Mouse (Mus musculus) lung, adult 18-20 months (tissue): ENCODE measurements at regions not wholly inside any gene's neighbourhood (a gene's known extent, or its start where the extent isn't known, plus 50 kb on each side); places are given as distances from the start of the nearest gene placed in this dataset.

ENCODE experiments used
- DNase-seq, 2 experiments: peaks; one replicate each; pipeline ENCODE4 v3.0.0; 2022; ENCODE audit warnings: mixed read lengths in 2 of 2

- DNase-seq = peak; percentile 46 to 73
Measured at GRCm38 (mm10) chr15:6934564-6934980, 59.8 kb upstream of the Osmr start.

GRCm38 (mm10) chr15:6941491-6941890 is 66.7 kb upstream of the Osmr start:
- no peak for DNase-seq

- DNase-seq = peak in 1 of 2 experiments; percentile 14
Measured at GRCm38 (mm10) chr15:6949236-6949635, 74.5 kb upstream of the Osmr start.

- no peak for DNase-seq
Measured at GRCm38 (mm10) chr15:6949686-6950085, 74.9 kb upstream of the Osmr start.

GRCm38 (mm10) chr15:6950503-6950902 is 75.7 kb upstream of the Osmr start:
- DNase-seq = no peak

GRCm38 (mm10) chr15:6953556-6953955 is 78.8 kb upstream of the Osmr start:
- DNase-seq = no peak

- peak; percentile 21 to 44 for DNase-seq
Measured at GRCm38 (mm10) chr15:6953970-6954791, 79.4 kb upstream of the Osmr start.

GRCm38 (mm10) chr15:6959911-6960310 is 85.1 kb upstream of the Osmr start:
- DNase-seq = no peak

- no peak for DNase-seq
Measured at GRCm38 (mm10) chr15:6960753-6961746, 86.3 kb upstream of the Osmr start.

GRCm38 (mm10) chr15:6964635-6965034 is 89.9 kb upstream of the Osmr start:
- peak in 1 of 2 experiments; percentile 24 for DNase-seq

GRCm38 (mm10) chr15:6965446-6965845 is 90.7 kb upstream of the Osmr start:
- DNase-seq = no peak

- DNase-seq = no peak
Measured at GRCm38 (mm10) chr15:6974410-6974809, 99.6 kb upstream of the Osmr start.

- no peak for DNase-seq
Measured at GRCm38 (mm10) chr15:6981430-6981829, 106.7 kb upstream of the Osmr start.

- DNase-seq = no peak
Measured at GRCm38 (mm10) chr15:6983320-6983719, 107.1 kb upstream of the Lifr start.

- DNase-seq = no peak
Measured at GRCm38 (mm10) chr15:6988187-6988586, 102.2 kb upstream of the Lifr start.

GRCm38 (mm10) chr15:6989094-6989493 is 101.3 kb upstream of the Lifr start:
- peak; percentile 16 to 45 for DNase-seq

GRCm38 (mm10) chr15:6993226-6993625 is 97.2 kb upstream of the Lifr start:
- DNase-seq = no peak

- no peak for DNase-seq
Measured at GRCm38 (mm10) chr15:6995246-6995645, 95.2 kb upstream of the Lifr start.

GRCm38 (mm10) chr15:6997871-6998270 is 92.5 kb upstream of the Lifr start:
- DNase-seq = no peak

- DNase-seq = no peak
Measured at GRCm38 (mm10) chr15:6998576-6999070, 91.8 kb upstream of the Lifr start.

- no peak for DNase-seq
Measured at GRCm38 (mm10) chr15:6999667-7000066, 90.7 kb upstream of the Lifr start.

GRCm38 (mm10) chr15:7002226-7002625 is 88.2 kb upstream of the Lifr start:
- DNase-seq = peak in 1 of 2 experiments; percentile 10

GRCm38 (mm10) chr15:7003311-7003710 is 87.1 kb upstream of the Lifr start:
- DNase-seq = no peak
